Mouse (Mus musculus) liver, embryonic 14.5 days (tissue): Measurements from ENCODE around the gene Gm43518. TPM values are rescaled to one million over a fixed set of nuclear protein-coding genes. Genes with fewer than 3 reads are reported as not detected.

ENCODE experiments used
- ATAC-seq: fragments of 200-750 bp; cut with Nextera tagmentation; 2 replicates; pipeline ENCODE4 v1.8.0; 2017; ENCODE audit warnings: moderate number of reproducible peaks, mild to moderate bottlenecking, moderate library complexity; ENCODE audit not compliant: insufficient read depth
- DNase-seq, 3 experiments: peaks; one replicate each; pipeline ENCODE4 v3.0.0-alpha.2; 2012 to 2013; ENCODE audit warnings: low read depth in 3 of 3, low spot score in 3 of 3
- H3K27ac ChIP-seq: fragments of 300-500 bp; sonication (generic); 2 replicates; pipeline ENCODE4 v1.5.1; 2014; ENCODE audit warnings: moderate library complexity, mild to moderate bottlenecking, control low read depth, inconsistent platforms
- H3K27me3 ChIP-seq: fragments of 300-500 bp; sonication (generic); 2 replicates; pipeline ENCODE4 v1.6.1; 2014; ENCODE audit warnings: mild to moderate bottlenecking, low read length, moderate library complexity; ENCODE audit not compliant: control insufficient read depth, insufficient read depth
- H3K36me3 ChIP-seq: fragments of 300-500 bp; sonication (generic); replicated peaks from 2 replicates; pipeline ENCODE4 v1.6.1; 2014; ENCODE audit warnings: low read depth; ENCODE audit not compliant: control insufficient read depth, insufficient read depth
- H3K4me1 ChIP-seq, 2 experiments: fragments of 200-500 bp in 1 of 2; fragments of 300-500 bp in 1 of 2; sonication (generic) in 1 of 2; replicated peaks; 2 replicates each; pipeline ENCODE4 v1.6.1; 2012 to 2014; ENCODE audit warnings: antibody characterized with exemption in 1 of 2, inconsistent platforms in 1 of 2, low read length in 1 of 2; ENCODE audit not compliant: control insufficient read depth in 2 of 2, insufficient read depth in 2 of 2
- H3K4me2 ChIP-seq: fragments of 300-500 bp; sonication (generic); 2 replicates; pipeline ENCODE4 v1.6.1; 2014; ENCODE audit warnings: low read depth, mild to moderate bottlenecking, control low read depth, moderate library complexity
- H3K4me3 ChIP-seq, 2 experiments: fragments of 200-500 bp in 1 of 2; fragments of 300-500 bp in 1 of 2; sonication (generic) in 1 of 2; 2 replicates each; pipeline ENCODE4 v1.5.1; 2012 to 2014; ENCODE audit warnings: low read depth in 2 of 2, low read length in 2 of 2, mild to moderate bottlenecking in 2 of 2, control low read depth in 1 of 2, inconsistent platforms in 1 of 2, moderate library complexity in 1 of 2; ENCODE audit not compliant: insufficient read depth in 1 of 2
- H3K9ac ChIP-seq: fragments of 300-500 bp; sonication (generic); replicated peaks from 2 replicates; pipeline ENCODE4 v1.6.1; 2014; ENCODE audit warnings: mild to moderate bottlenecking, control low read depth, moderate library complexity
- H3K9me3 ChIP-seq: fragments of 300-500 bp; sonication (generic); 2 replicates; pipeline ENCODE4 v1.6.1; 2016; ENCODE audit warnings: low read length, mixed read lengths; ENCODE audit not compliant: control insufficient read depth
- CTCF ChIP-seq: IDR thresholded peaks from 2 replicates; pipeline ENCODE4 v1.5.1; 2016; ENCODE audit warnings: antibody characterized with exemption, low read depth, control low read depth
- EP300 ChIP-seq: IDR thresholded peaks from 2 replicates; pipeline ENCODE4 v1.6.1; 2016; ENCODE audit warnings: antibody characterized with exemption, low read depth
- WGBS: fragments of 180-500 bp; shearing (Covaris S2); extraction: QIAGEN DNeasy Blood & Tissue Kit; methylation state at CpG from one replicate; pipeline ENCODE4 v1.1.7; 2014; ENCODE audit not compliant: insufficient replicate concordance; 5-methylcytosine and 5-hydroxymethylcytosine counted together
- polyA plus RNA-seq, 2 experiments: library from polyadenylated mRNA; depleted of rRNA in 1 of 2; stranded (reverse) in 1 of 2; unstranded in 1 of 2; fragments of >200 nt; fragmentation: Nextera tagmentation in 1 of 2; extraction: Ambion mirVana in 1 of 2; gene quantifications; 2 replicates each; pipeline versions ENCODE4 v1.2.1 to v1.2.3; 2012 to 2014

The Gm43518 gene
- polyA plus RNA-seq, 2 experiments = 0.60 to 0.63 TPM

DNA sequence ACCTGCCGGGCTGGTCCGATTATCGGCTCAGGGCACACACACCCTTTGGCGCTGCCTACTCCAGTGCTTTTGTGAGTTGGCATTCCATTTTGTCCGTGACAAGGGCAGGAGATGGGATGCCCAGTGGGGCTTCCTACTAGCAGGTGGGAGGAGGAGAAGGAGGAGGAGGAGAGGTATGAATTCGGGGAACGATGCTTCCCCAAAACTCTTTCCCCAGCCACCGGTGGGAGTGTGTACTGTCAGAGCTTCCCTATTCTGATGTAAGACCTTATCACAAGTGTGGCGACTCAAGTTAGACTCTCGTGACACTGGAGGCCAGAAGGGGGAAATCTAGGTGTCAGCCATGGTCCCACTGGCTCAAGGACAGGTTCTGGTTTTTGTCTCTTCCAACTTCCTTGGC is 42.9 kb upstream of the Gm43518 start:
- H3K4me2 ChIP-seq = no peak overlapping the region
- TF ChIP-seq CTCF (no peak), EP300 (no peak)
- no peaks in the 10 kb centered on the region; a peak in 1 of 4 replicates for H3K4me1 ChIP-seq
- no peak for DNase-seq
- H3K9ac ChIP-seq = no peak overlapping the region
- no peak overlapping the region for H3K4me3 ChIP-seq
- H3K27ac ChIP-seq = no peak overlapping the region
- no peaks in the 10 kb centered on the region for H3K36me3 ChIP-seq
- H3K9me3 ChIP-seq = no peaks in the 10 kb centered on the region
- ATAC-seq = no peak
- H3K27me3 ChIP-seq = no peaks in the 10 kb centered on the region
- 37% methylated on average over 10 of the region's 10 CpGs for WGBS

DNA sequence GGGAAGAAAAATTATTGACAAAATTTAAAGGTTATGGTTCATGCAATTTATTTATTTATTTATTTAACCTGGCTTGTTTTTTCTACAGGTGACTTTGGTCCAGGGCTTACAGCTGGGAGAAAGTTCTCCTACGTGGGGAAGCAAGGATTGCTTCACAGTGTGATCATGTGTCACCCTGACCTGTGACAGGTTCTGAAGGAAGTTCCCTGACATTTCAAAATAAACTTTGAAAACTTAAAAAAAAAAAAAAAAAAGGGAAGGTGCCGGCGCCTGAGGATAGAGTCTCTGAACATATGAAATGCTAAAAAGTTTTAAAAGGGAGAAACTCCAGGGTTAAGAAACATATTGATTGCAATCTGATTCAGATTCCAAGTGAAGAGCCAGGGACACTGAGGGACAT is 40.9 kb upstream of the Gm43518 start:
- DNase-seq (no peak), ATAC-seq (no peak)
- WGBS = 48% methylated on average over 3 of the region's 3 CpGs

DNA sequence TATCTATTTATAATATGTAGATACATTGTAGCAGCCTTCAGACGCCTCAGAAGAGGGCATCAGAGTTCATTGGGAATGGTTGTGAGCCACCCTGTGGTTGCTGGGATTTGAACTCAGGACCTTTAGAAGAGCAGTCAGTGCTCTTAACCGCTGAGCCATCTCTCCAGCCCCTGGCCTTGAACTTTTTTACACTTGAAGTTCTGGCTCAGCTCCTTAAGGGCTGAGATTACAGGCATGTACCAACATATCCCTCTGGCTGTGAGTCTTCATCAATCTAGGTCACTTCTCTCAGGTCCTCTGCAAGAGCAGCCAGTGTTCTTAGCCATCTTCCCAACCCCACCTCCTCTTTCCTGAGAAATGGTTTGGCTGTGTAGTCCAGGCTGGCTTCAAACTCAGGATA is 36.9 kb upstream of the Gm43518 start:
- Histone ChIP-seq H3K36me3 (no peaks in the 10 kb centered on the region), H3K9me3 (no peaks in the 10 kb centered on the region), H3K4me3 (no peak overlapping the region), H3K27me3 (no peaks in the 10 kb centered on the region), H3K9ac (no peak overlapping the region), H3K27ac (no peak overlapping the region), H3K4me2 (no peak overlapping the region), H3K4me1 (peaks cover 0 to 2% of the 10 kb centered on the region in 2 experiments; a peak in 1 of 4 replicates)
- TF ChIP-seq EP300 (no peak), CTCF (no peak)
- DNase-seq (no peak), ATAC-seq (no peak)
- 58% methylated on average over 2 of the region's 2 CpGs for WGBS

More for the DNA sequence above, 40.9 kb upstream of the Gm43518 start:
- H3K9ac ChIP-seq = no peak overlapping the region
- H3K27ac ChIP-seq = no peak overlapping the region
- H3K4me2 ChIP-seq = no peak overlapping the region
- H3K4me1 ChIP-seq = no peaks in the 10 kb centered on the region; a peak in 2 of 4 replicates
- TF ChIP-seq CTCF (no peak), EP300 (no peak)
- H3K4me3 ChIP-seq = no peak overlapping the region
- no peaks in the 10 kb centered on the region for H3K36me3 ChIP-seq
- no peaks in the 10 kb centered on the region for H3K27me3 ChIP-seq
- H3K9me3 ChIP-seq = no peaks in the 10 kb centered on the region

DNA sequence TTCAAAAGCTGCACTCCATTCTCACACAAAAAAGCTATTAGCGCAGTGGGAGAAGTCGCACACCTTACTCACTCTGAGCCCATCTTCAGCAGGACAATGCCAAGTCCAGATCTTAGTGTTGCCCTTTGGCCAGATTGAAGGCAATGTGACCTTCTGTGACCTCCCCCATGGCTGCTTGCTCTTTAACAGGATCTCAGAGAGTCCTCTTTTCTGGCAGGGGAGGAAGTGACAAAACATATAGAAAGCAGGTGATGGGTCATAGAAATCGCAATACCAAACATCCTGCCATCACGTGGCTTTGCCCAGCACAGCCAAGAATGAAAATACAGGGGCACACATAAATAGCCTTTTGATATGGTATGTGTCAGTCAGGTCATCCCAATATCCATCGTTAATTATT is 36.2 kb upstream of the Gm43518 start:
- Histone ChIP-seq H3K4me1 (peaks cover 0 to 2% of the 10 kb centered on the region in 2 experiments; a peak in 1 of 4 replicates), H3K27ac (no peak overlapping the region), H3K36me3 (no peaks in the 10 kb centered on the region), H3K9ac (no peak overlapping the region), H3K9me3 (no peaks in the 10 kb centered on the region), H3K4me2 (no peak overlapping the region), H3K27me3 (no peaks in the 10 kb centered on the region), H3K4me3 (no peak overlapping the region)
- 59% methylated on average over 5 of the region's 5 CpGs for WGBS
- TF ChIP-seq EP300 (no peak), CTCF (no peak)
- DNase-seq = no peak
- ATAC-seq = no peak

DNA sequence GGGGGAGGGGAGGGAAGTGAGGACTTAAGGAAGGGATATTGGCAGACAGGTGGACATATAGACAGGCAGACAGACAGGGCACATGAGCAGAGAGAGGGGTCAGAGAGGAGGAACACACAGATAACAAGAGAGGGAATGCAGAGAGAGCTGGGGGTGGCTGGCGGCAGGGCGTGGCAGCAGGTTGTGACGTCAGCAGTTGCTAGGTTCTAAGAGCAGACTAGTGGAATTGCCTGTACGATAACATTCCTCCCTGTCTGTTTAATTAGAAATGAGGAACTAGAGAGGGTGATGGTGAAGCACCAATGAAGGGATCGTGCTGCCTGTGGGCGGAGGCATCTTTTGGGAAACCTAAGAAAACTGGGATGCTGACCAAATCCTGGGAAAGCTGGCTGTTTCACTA is 35.5 kb upstream of the Gm43518 start:
- Histone ChIP-seq H3K9ac (no peak overlapping the region), H3K4me1 (peaks cover 0 to 2% of the 10 kb centered on the region in 2 experiments; a peak in 1 of 4 replicates), H3K36me3 (no peaks in the 10 kb centered on the region), H3K4me2 (no peak overlapping the region), H3K4me3 (no peak overlapping the region), H3K27ac (no peak overlapping the region), H3K9me3 (no peaks in the 10 kb centered on the region), H3K27me3 (no peaks in the 10 kb centered on the region)
- ATAC-seq = no peak
- peak in 2 of 3 experiments; percentile 37 to 44 for DNase-seq
- no peak for TF ChIP-seq CTCF
- no peak for TF ChIP-seq EP300
- 16% methylated on average over 6 of the region's 6 CpGs for WGBS
